Mouse (Mus musculus) heart, postnatal 0 days (tissue): ENCODE measurements around the gene Scd4.

Source experiments
- CTCF ChIP-seq: IDR thresholded peaks from 2 replicates; pipeline ENCODE4 v1.5.1; 2016; ENCODE audit warnings: antibody characterized with exemption, control low read depth, low read depth
- EP300 ChIP-seq: IDR thresholded peaks from 2 replicates; pipeline ENCODE4 v1.6.1; 2016; ENCODE audit warnings: antibody characterized with exemption, low read depth

DNA sequence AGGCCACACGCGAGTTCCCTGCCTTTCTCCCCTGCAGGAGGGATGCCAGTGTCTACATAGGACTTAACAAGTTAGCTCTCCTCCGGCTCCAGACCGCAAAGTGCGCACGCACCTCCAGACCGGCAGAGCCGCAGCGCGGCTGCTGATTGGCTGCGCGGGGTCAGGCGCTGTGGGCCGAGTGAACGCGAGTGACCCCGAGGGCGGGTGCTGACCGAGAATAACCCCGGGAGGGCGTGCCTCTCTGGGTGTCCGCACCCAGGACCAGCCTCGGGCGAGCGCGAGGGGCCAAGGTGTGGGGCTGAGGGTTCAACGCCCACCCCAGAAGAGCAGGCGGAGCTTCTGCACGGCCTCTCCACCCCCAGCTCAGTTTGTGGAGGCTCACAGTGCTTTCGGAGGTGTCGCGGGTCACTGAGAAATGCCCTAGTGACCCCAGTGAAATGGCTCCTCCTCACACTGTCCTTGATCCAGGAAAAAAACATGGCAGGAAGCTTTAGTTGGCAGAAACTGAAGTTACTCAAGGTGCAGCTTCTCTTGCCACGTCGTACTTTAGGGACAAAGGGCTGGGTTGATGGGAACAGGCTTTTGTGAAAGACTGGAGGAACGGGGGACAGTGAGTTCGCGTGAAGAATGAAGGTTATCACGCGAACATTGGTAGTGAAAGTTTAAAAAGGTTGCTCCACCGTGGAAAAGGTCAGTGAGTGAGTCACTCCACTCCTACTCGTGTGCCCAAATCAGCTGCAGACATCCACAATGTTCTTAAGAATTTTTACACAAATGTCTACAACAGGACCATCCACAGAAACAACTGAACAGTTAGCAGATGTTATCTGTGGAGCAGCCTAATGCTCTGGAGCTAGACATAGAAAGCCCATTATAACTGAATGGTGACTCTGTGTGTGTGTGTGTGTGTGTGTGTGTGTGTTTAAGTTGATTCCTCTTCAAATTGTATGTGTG lies 55.9 kb downstream of the Scd4 start:
- no peak for TF ChIP-seq CTCF
- no peak for TF ChIP-seq EP300
